Mouse (Mus musculus): Measurements from ENCODE around the gene Tsga10.
"Not testable (repeated sequence)": the region's sequence is repeated elsewhere in the genome, so short reads cannot be mapped to it uniquely, and the experiment has no call there.

The Tsga10 gene

DNA sequence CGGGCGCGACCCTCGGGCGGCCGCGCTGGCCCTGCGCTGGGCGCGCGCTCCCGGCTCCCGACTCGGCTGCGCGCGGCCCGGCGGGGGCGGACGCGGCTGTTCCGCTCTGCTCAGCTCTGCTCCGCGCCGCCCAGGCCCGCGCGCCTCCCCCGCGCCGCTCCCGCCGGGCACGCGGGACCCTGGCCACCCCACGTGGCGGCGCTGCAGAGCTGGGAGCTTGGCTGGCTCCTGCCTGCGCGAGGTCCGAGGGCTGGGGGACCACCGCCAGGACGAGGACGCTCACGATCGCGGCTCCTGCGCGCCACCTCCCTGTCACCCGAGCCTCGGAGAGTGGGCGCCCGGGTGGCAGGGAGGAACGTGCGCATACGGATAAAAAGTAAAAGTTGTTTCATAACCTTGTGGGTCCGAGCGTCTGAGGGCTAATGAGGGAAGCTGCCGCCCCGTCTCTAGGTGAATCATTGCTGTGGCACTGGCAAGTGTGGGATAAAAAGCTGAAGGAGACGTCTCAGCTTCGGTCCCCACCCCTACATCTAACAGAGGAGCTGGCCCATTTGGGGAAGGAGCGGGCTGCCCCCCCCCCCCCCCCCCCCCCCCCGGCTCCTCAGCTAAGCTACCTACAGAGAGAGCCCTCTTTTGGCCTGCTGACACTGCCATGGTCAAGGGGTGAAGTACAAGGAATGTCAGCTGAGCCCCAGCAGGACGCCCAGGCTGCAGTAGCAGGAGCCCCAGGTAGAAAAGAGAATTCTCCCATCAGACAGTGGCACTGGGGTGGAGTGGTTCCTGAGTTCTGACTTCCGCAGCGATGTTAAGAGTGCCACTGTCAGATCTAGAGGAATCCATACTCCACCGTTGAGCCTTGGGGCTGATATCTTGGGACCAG, 146.2 kb downstream of the Tsga10 start, which contains the start of gene 2010300C02Rik:
Gene 2010300C02Rik, minus strand, starts transcription at position 325 of the 880 bp plus-strand sequence.
- DNase-seq (ENCODE audit: inconsistent ontology term) = peak; percentile 77

DNA sequence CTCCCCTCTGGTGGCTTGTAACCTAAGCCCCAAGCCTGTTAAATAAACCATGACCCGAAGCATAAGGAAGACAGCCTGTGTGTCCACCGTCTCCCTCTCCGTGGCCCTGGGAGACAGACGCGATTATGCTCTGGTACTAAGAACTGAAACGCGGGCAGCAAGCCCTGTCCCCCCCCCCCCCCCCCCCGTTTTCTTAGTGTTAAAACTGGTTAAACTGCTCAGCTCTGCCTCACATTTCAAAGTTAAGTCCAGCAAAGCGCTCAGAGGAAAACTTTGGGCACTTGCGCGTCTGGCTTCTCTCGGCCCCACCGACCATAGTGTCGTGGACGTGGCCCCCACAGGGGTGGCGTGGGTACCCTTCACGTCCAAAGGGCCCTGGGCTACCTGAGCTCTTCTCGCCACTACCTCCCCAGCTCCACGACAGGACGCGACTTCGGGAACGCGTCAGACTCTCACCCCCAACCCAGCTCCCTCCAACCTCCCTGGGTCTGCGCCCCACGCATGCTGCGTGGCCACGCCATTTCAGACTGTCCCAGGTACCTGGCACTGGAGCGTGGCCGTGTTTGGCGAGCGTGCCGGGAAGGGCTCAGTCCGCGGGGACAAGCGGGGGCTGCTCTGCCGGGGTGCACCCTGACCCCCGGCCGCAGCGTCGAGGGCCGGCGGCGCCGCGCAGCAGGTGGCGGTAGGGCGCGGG, 147.1 kb downstream of the Tsga10 start:
- no peak for DNase-seq (ENCODE audit: inconsistent ontology term)

DNA sequence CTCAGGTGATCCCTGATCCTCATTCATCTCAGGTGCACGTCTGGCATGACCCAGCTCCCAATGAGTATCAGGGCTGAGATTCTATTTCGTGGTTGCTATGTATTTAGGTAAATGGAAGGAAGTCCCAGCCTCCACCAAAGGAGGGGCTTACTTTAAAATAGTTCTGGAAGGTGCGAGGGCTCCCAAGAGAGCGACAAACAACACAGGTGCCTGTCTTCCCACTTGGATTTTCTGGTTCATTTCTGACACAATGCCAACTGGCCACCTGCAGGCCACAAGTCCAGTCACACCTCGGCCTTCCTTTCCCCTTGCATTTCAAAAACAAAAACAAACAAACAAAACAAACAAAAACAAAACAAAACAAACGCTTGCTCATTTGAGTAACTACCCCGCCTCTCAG, 147.7 kb downstream of the Tsga10 start:
- no peak for DNase-seq (ENCODE audit: inconsistent ontology term)

DNA sequence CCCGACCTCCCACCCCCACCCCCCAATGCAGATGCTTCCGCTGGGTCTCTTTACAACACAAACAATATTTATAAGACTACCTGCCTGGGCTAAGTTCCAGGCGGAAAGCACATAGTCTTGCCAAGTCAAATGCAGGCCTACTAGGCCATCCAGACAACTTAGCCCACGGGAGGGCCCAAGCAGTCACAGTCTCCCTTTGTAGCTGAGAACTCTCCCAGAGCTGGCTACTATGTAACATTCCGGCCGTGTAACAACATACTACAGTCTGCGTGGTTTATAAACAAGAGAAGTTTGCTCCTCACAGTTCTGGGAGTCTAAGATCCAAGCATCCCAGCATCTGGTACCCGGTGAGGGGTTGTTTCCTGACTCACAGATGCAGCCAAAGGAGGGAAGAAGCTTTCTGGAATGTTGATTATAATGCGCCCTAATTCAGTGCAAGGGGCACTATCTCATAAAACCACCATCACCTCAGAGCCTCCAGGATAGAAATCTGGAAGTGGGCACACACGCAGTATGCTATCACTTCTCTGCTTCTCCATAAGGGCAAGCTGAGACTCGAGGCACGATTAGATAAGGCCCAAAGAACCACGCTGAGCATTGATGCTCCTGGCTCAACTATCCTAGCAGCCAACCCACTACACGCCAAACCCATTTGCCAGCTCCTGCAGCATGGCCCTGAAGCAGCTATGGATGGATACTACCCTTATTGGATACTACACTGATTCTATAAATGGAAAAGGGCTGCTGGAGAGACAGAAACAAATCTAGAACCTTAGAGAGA, 148.6 kb downstream of the Tsga10 start:
- no peak for DNase-seq (ENCODE audit: inconsistent ontology term)

DNA sequence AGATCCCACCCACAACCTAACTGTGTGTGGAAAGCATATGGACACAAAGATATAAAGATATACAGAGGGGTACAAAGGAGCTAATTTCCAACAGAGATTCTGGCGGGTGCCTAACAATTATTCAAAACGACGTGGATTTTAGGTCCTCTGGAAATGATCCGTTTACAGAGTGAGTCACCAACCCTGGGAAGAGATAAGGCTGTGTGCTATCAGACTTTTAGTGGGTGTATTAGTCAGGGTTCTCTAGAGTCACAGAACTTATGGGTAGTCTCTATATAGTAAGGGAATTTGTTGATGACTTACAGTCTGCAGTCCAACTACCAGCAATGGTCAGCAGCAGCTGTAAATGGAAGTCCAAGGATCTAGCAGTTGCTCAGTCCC, 153.9 kb downstream of the Tsga10 start:
- not testable (repeated sequence) for DNase-seq (ENCODE audit: inconsistent ontology term)

DNA sequence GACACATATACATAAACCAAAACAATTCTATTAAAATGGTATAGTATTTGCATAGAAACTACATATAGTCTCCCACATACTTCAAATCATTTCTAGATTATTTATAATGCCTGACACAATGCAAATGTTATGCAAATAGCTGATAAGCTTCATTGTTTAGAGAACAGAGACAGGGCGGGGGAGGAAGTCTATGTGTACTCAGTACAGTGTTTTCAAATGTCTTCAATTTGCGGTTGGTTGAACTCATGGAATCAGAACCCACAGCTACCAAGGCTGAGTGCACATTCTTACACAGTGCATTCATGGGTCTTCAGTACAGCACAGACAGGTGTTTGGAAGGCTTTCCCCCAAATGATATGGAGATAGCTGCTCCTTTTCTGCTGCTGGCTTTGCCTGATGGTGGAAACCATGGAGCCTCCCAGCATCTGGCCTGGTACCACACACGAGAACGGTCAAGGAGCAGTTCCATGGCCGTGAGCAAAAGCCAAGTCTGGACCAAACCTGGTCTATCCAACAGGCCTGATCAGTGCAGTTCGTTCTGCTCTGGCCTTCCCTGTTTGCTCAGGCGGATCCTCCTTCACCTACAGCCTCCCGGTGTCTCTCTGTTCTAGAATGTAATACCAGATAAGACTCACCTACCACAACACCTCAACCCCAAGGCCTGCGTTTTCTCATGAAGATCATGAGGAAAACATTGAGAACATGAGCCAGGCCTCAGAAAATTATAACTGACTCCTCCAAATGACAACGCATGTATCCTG, 154.5 kb downstream of the Tsga10 start:
- DNase-seq (ENCODE audit: inconsistent ontology term) = peak; percentile 48

DNA sequence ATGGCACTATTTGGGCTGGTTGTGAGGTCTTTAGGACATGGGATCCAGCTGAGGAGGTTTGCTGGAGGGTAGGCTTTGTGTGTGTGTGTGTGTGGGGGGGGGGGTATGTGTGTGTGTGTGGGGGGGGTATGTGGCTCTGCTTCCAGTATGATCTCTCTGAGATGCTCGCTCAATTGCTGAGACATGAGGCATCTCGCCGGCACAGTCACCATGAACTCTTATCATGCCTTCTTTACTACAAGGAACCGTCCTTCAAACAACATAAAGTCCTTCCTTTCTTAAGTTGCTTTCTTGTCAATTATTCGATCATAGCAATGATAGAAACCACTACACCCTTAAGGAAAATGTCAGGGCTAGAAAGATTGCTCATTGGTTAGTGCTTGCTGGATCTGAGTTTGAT, 155.1 kb downstream of the Tsga10 start:
- DNase-seq (ENCODE audit: inconsistent ontology term) = no peak

DNA sequence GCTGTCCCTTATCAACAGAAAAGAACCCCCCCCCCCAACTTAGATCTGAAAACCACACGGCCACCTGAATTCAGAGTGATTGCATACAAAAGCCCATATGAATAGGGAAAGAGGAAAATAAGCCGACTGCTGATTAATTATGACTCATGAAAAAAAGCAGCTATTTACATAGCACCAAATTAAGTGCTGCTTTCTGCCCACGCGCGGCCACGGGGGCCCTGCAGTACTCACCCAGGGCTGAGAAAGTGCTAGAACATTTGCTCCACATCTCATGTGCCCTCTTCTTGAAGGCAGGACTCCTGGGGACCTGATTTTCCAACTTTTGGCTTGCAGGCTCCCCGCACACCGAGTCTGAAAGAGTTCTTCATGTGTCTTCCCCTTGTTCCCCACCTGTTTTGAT, 156.5 kb downstream of the Tsga10 start:
- peak; percentile 54 for DNase-seq (ENCODE audit: inconsistent ontology term)

DNA sequence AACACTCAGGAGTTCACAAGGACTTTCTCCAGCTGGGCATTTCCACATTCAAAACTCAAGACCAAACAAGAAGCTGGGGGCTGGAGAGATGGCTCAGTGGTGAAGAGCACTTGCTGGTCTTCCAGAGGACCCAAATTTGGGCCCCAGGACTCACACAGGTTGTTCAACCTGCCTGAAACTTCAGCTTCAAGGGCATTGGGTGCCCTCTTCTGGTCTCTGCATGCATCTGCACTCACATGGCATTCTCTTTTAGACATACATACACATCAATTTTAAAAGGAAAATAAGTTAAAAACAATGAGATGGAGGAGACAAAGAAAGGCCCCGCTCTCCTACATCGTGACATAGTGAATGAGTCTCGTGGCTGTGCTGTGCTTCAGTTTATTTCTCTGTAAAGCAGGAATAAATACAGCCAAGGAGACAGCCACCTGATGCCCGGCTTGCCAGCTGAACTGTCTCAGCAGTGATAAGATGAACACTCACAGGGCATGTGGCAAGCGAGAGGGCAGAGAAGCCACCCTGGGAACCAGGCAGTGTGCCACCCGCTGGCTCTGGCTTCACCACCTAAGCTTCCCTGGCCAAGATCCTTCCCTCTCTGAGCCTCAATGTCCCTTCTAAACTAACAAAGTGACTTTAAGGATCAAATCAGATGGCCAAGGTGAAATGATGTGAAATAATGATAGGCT, 157.8 kb downstream of the Tsga10 start:
- no peak for DNase-seq (ENCODE audit: inconsistent ontology term)
